Mouse (Mus musculus) forelimb bud, embryonic 11.5 days (tissue): Measurements from ENCODE around the gene Odf3l1.

Experiments
- DNase-seq: peaks from one replicate; pipeline ENCODE4 v3.0.0-alpha.2; 2012; ENCODE audit warnings: low read depth, low spot score

Odf3l1 gene

GRCm38 (mm10) chr9:56847523-56847922, 17.0 kb downstream of the Odf3l1 start:
- DNase-seq: peak; percentile 75

GRCm38 (mm10) chr9:56844644-56845043, 19.8 kb downstream of the Odf3l1 start:
- DNase-seq: no peak

DNA sequence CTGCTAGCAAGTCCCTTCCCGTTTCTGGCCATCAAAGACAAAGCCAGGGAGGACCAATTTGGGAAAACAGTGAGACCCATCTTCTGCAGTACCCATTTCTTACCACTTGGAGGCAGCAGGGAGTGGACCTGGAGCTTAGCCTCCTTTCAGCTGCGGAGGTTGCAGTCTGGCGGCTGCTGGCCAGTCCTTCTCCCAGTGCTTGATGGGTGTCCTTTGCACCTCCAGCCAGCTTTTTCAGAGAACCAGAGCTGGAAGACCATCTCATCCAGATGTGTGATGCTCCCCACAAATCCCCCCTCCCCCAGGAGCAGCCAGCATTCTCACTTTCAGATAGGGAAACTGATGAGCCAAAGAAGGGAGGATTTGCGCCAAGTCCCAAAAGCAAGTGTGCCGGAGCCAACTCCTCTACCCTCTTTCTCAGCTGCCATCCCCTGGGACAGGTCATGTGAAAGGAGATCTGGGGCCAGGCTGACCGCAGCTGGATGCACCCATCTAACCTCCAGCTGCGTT, 20.7 kb downstream of the Odf3l1 start:
- DNase-seq: peak; percentile 78

DNA sequence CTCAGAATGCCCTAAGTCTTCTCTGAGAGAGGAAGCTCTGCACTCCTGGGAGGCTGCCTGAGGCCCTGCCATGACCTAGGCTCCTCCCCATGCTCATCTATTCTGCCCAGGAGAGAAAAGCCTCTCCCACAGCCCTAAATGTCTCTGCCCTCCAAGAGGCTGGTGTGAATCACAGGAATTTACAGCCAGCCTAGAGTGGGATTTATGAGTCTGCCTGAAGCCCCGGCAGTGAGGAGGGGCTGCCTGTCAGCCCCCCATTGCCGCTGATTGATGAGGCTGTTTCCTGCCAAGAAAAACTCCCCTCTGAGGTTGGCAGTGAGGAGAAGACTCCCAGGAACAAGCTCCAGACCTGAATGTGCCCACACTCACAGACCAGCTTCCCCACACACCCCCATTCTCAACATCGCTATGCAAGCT, 22.2 kb downstream of the Odf3l1 start:
- DNase-seq: peak; percentile 54

GRCm38 (mm10) chr9:56841864-56842263, 22.6 kb downstream of the Odf3l1 start:
- no peak for DNase-seq

GRCm38 (mm10) chr9:56840721-56841120, 23.8 kb downstream of the Odf3l1 start:
- no peak for DNase-seq

- DNase-seq: no peak
Observed at GRCm38 (mm10) chr9:56835152-56835551, 29.3 kb downstream of the Odf3l1 start.

- DNase-seq: no peak
Observed at GRCm38 (mm10) chr9:56832900-56833299, 31.6 kb downstream of the Odf3l1 start.

DNA sequence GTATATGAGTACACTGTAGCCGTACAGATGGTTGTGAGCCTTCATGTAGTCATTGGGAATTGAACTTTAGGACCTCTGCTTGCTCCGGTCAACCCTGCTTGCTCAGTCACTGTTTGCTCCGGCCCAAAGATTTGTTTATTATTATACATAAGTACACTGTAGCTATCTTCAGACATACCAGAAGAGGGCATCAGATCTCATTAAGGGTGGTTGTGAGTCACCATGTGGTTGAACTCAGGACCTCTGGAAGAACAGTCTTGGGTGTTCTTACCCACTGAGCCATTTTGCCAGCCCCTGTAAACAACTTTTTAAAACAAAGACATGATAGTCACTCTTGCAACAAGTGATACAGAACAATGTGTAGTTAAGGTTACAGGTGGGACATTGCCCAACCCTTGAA, 32.6 kb downstream of the Odf3l1 start:
- DNase-seq: no peak

DNA sequence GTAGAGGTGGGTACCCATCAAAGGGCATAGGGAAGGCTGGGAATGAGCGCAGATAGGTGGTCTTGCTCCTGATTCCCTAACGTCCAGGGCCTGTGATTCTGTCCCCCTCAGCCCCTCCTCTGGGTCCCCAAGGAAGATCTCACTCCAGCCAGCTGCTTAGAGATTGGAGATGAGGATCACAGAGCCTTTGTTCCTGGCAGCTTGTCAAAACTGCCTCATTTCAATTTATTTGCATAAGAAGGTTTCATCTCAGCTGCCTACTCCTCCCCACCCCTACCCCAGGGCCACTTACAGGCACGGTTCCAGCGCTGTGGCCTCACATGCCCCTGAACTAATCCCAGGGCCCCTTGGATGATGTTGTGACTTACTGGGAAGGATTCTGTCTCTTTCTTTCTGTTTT, 34.3 kb downstream of the Odf3l1 start:
- no peak for DNase-seq

DNA sequence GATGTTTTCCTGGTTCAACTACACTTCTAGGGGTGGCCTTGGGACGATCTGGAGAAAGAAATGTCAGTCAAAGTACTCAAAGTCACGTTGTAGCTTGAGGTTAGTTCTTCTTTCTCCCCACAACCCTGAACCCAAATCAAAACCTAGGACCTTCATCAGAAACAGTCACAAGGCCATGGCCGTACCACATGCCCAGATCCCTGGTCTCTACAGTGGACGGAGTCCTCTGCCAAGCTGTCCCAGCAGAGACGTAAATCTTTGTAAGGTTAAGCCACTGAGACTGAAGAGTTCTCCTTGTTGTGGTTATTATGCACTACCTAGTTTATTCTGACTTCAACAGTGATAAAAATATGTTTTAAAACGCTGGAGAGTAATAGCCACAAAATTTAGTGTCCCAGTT, 35.6 kb downstream of the Odf3l1 start:
- no peak for DNase-seq

DNA sequence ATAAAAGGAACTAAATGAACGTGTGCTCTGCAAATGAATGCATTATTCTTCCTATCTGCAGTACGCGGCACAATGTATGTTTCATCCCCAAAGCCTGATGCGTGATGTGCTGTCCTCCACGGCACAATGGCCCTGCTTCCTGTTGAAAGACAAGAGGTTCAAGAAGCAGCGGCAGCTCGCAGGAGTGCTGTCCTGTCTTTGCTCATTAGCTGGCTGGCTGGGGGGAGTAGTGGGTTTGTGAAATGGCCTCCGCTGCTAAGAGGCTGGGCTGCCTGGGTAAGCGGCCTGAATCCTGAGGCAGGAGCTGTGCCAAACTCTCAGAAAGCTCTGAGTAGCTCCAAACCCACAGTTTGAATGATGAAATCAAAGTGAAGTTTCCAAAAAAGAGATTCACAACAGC, 36.3 kb downstream of the Odf3l1 start:
- DNase-seq: no peak

DNA sequence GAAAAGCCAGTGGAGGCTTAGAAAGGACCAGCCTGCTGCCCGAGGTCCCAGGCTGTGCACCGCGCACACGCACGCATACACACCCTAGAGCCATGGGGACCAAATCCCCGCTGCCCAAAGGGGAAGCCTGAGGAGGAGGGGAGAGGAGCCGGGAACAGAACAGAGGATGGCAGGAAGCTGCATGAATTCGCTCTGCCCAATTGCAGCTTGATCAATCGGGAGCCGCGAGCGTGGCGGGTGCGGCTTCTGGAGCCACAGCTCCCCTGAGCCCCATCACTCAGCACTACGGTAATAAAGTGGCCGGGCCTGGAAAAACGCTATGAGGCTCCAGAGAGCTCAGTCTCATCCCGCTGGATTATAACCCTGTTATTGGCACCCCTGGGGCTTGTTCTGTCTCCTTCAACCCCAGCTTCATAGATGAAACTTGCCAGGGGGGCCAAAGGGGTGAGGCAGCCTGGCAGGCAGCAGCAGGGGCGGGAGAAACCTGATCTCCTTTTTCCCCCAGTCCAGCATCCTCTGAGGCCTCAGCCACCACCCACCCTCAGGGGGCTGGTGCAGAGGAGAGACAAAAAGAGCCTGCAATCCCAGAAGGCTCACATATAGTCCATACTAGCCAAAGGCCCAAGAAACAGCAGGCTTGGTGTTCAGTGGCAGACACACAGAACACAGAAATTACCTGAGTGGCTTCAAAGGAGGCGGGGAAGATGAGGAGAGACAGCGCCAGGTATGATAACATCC, 38.8 kb downstream of the Odf3l1 start:
- no peak for DNase-seq

DNA sequence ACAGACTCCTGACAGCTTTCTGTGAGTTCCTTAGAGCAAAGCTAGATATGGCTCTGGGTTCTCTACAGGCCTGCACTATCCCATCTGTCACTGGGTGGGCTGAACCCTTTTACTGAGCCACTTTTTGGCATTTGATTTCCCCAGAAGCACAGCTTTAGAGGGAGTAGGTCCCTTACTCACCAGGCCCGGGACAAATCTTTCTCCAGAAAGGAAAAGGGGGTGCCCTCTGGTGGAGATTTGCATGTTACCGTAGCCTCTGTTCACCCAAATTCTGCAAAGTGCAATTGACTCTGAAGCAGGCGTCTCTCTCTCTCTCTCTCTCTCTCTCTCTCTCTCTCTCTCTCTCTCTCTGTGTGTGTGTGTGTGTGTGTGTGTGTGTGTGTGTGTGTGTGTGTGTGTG, 39.6 kb downstream of the Odf3l1 start:
- peak; percentile 46 for DNase-seq

GRCm38 (mm10) chr9:56810916-56811315, 53.6 kb downstream of the Odf3l1 start:
- no peak for DNase-seq

DNA sequence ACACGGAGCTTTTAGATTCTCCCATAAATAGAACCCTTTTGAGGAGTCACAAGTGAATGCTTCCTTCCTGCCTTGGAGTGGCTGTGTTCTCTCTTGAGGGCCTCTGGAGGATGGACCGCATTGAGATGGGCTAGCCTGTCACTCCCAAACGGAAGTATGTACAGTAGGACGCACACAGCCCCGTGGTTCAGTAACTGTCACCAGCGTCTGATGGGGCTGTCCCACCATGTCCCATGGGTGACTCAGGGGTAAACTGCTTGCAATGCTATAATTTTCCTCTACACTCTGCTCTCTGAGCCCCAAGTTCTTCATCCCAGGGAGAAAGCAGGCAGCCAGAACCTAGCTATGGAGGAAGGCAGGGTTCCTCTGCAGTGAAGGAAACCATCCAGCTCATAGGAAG, 56.5 kb downstream of the Odf3l1 start:
- no peak for DNase-seq

DNA sequence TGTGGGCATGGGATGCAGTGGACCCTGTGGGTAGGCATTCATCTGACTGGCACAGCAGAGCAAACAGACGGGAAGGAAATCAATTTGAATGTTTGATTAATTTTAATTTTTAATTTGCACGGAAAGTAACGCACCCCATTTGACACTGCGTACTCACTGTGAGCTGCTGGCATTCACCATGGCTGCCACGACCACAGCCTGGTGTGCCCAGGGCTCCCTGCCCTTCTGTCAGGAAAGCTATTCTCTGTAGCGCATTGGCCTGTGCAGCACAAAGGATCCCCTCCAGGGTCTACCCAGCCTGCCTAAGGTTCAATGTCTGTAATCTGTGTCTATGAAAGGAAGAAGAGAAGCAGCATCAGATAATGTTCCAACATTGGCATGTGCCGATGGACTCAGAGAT, 61.3 kb downstream of the Odf3l1 start:
- no peak for DNase-seq
